Mouse (Mus musculus) adrenal gland, adult 2 months (tissue): ENCODE measurements around the gene Strn4. TPM values are rescaled to one million over a fixed set of nuclear protein-coding genes. Genes with fewer than 3 reads are reported as not detected.

Experiments
- DNase-seq: peaks from one replicate; pipeline ENCODE4 v3.0.0; 2021
- polyA plus RNA-seq: library from polyadenylated mRNA; depleted of rRNA; stranded (reverse); fragments of >200 nt; gene quantifications from 2 replicates; pipeline ENCODE4 v1.2.3, GENCODE M21; 2012; rRNA removed
- total RNA-seq, 2 experiments: library from RNA; stranded (reverse); gene quantifications; 2 replicates each; pipeline ENCODE4 v1.2.3; 2021

Strn4 gene
- total and polyA plus RNA-seq, 3 experiments = 58.9 to 138 (median 64.1) TPM

DNA sequence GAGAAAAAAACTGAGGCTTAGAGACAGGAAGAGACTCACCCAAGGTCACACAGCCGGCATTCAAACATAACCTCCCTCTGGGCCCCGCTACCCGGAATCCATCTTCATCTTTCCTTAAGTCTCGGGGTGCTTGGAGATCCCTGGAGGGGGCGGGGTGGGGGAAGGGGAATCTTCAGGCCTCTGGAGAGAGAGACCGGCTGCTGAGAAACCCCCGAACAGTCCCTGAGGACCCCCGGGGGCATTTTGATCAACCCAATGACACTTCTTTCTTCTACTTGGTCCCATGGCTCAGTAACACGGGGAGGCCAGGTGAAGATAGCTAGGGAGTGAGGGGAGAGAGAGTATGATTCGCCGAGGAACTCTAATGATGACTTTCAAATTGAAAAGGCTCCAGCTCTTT, 60.3 kb downstream of the Strn4 start:
- DNase-seq = no peak

DNA sequence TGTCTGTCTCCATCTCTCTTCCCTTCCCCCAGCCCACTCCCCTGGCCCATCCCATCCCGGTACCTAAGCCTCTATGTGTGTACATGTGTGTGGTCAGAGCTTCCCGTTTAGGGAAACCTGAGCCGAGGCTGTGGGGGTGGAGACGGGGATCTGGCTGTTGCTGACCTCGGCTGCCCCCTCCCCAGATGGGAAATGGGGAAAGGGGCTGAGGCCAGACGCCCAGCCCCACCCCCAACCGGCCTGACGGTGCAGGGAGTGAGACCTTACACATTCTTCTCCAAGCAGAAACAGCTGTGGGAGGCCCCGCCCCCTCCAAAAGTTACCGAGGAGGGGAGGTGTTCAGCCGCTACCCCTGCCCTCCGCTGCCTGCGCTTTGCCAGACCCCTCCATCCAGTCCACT, 60.9 kb downstream of the Strn4 start:
- no peak for DNase-seq

DNA sequence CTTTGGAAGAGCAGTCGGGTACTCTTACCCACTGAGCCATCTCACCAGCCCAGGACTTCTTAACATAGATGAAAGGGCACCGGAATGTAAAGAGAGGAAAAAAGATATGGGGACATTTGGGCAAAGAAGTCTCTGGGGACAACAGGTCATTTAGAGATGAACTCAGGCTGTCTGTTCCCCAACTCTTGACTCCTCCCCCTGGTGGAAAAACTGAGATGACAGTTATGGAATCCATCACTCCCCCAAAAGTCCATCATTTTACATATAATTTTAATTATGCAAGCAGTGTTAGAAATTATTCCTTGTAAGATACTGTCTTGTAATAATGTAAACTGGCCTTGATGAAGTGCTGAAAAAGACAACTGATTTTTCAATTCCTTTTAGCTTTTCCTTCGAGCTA, 62.0 kb downstream of the Strn4 start:
- DNase-seq = no peak

DNA sequence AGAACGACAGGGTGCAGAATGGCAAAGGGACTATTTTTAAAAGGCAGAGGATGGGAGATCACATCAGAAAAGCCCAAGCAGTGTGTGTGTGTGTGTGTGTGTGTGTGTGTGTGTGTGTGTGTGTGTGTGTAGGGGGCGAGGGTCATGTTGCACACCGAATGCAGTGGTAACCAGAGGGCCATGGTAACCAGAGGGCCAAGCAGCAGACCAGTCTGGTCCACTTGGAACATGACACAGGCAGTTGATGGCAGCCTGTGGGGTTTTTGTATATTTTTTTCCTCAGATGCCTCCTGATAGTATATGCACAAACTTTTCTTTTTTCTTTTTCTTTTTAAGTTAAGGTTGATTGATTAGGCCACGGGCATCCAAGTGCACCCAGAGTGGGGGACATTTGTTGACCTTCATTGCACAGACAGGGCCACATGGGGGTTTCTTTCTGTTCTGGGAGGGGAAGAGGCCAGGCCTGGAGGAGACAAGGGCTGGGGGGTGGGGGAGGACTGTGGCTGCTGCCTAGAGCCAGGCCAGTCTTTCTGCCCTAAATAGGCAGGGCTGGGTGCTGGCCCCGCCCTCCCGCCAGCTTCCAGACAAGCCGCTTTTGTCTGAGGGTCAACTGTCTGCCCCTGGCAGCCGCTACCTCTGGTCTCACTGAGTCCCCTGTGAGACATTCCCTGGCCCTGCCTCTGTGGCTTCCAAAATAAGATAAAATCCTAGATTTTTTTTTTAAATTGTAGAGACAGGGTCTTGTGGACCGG, 64.3 kb downstream of the Strn4 start:
- DNase-seq = no peak

DNA sequence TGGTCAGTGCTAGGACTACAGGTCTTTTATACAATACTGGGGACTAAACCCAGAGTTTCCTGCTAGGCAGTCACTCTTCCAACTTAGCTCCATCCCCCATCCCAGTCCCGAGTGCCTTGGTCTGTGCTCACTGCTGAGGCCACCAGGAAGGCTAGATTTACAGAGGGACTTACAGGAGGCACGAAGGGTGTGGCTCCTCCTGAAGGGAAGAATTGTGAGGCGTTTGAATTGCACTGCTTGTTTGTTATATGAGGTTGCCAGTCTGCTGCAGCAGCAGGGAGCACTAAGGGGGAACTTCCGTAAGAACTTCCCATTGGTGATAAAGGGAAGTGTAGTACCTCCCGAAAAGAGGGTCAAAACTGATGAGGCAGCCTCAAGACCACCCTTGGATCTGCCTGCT, 64.9 kb downstream of the Strn4 start:
- DNase-seq = no peak

DNA sequence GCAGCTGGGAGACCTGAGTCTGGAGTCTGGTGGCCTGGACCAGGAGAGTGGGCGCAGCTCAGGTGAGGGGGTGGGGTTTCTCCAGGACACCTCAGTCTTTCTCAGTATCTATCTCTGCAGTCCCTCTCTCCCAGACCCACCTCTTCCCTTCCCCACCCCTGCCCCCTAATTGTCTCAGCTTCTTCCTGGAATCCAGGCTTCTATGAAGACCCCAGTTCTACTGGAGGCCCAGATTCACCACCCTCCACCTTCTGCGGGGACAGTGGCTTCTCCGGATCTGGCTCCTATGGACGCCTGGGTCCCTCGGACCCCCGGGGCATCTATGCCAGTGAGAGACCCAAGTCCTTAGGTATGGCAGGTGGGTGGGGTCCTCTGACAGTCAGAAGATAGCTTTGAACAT, 67.5 kb downstream of the Strn4 start:
- no peak for DNase-seq

DNA sequence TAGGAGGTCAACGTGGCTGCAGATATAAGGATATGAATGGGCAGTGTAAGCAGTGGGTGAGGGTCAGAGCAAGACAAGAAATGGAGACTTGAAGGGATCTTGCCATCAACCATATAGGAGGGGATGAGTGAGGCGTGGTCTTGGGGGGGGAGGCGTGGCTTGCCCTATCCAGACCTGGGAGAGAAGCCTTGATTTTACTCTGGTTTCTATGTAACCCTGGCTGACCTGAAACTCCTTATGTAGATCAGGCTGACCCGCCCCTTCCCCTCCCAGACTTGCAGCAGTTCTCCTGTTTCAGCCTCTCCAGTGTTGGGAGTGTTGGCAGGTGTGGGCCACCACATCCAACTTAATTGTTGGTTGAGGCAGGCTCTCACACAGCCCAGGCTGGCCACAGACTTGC, 68.6 kb downstream of the Strn4 start:
- DNase-seq = no peak

DNA sequence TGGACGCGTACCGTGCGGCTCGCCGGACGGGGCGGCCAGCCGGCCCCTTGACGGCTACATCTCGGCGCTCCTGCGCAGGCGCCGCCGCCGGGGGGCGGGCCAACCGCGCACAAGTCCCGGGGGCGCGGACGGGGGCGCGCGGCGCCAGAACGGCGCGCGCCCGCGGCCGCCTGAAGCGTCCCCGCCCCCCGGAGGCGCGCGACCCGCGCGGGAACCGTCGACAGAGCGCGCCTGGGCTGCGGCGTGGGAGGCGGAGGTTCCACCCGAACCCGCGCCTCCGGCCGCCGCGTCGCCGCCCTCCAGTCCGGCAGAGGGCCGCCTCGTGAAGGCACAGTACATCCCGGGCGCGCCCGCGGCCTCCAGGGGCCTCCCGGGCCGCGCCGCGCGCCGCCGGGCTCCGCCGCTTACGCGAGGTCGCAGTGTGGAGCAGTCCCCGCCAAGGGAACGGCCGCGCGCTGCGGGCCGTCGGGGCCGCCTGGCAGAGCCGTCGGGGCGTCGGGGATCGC, 69.6 kb downstream of the Strn4 start:
- no peak for DNase-seq

DNA sequence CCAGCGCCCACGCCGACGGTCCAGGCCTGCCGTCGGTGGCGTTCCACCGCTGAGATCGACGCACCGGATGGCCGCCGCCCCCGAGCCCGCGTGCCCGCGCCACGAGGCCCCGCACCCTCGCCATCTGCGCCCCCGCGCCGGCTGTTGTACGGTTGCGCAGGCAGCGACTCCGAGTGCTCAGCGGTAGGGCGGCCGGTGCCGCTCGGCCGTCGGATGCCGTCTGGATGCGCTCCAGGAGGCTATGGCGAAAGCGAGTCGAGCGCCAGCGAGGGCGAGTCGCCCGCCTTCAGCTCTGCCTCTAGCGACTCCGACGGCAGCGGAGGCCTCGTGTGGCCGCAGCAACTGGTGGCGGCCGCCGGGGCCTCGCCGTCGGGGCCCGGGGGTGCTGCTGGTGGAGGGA, 70.2 kb downstream of the Strn4 start:
- DNase-seq = no peak

Other genes with a start within 250 kb of the Strn4 start
- gene Arhgap35, start 200.9 kb upstream of the Strn4 start, total RNA-seq = 10 to 100 TPM; 62.2 to 64.8 TPM
- gene Arhgap35, start 200.9 kb upstream of the Strn4 start, polyA plus RNA-seq = 21.6 and 26.2 TPM in 2 replicates
- gene Ceacam15, start 140.2 kb upstream of the Strn4 start, total RNA-seq = not detected
- gene Ceacam15, start 140.2 kb upstream of the Strn4 start, polyA plus RNA-seq = not detected in 2 replicates
- gene Ceacam9, start 94.0 kb upstream of the Strn4 start, total RNA-seq = not detected
- gene Ceacam9, start 94.0 kb upstream of the Strn4 start, polyA plus RNA-seq = not detected in 2 replicates
- gene Ap2s1, start 77.5 kb upstream of the Strn4 start, total RNA-seq = 100 to 1,000 TPM; 138 to 139 TPM
- 331 and 352 TPM in 2 replicates for gene Ap2s1, start 77.5 kb upstream of the Strn4 start, polyA plus RNA-seq
- 100 to 1,000 TPM; 144 to 291 TPM for gene Slc1a5, start 34.5 kb upstream of the Strn4 start, total RNA-seq
- 220 and 344 TPM in 2 replicates for gene Slc1a5, start 34.5 kb upstream of the Strn4 start, polyA plus RNA-seq
- gene Fkrp, start 843 bp downstream of the Strn4 start, total RNA-seq = 10 to 100 TPM; 23.9 to 29.5 TPM
- gene Fkrp, start 843 bp downstream of the Strn4 start, polyA plus RNA-seq = 46.3 and 49.6 TPM in 2 replicates
- 10 to 100 TPM; 16.0 to 18.4 TPM for gene Prkd2, start 27.0 kb downstream of the Strn4 start, total RNA-seq
- gene Prkd2, start 27.0 kb downstream of the Strn4 start, polyA plus RNA-seq = 39.2 and 47.2 TPM in 2 replicates
- gene Dact3, start 59.4 kb downstream of the Strn4 start, total RNA-seq = 1 to 10 TPM; 2.5 to 5.3 TPM
- 16.2 and 22.1 TPM in 2 replicates for gene Dact3, start 59.4 kb downstream of the Strn4 start, polyA plus RNA-seq
- gene Gng8, start 75.9 kb downstream of the Strn4 start, total RNA-seq = under 1 TPM; 0.43 to 0.69 TPM
- 1.0 and 1.7 TPM in 2 replicates for gene Gng8, start 75.9 kb downstream of the Strn4 start, polyA plus RNA-seq
- gene Ptgir, start 90.6 kb downstream of the Strn4 start, total RNA-seq = 1 to 10 TPM in 1 of 2 experiments, under 1 TPM in 1; 0.98 to 3.8 TPM
- gene Ptgir, start 90.6 kb downstream of the Strn4 start, polyA plus RNA-seq = 4.0 and 4.8 TPM in 2 replicates
- gene Calm3, start 108.2 kb downstream of the Strn4 start, total RNA-seq = 100 to 1,000 TPM; 254 to 261 TPM
- gene Calm3, start 108.2 kb downstream of the Strn4 start, polyA plus RNA-seq = 402 and 408 TPM in 2 replicates
- 10 to 100 TPM; 19.7 to 47.9 TPM for gene Pnmal2, start 128.8 kb downstream of the Strn4 start, total RNA-seq
- 9.9 and 10.9 TPM in 2 replicates for gene Pnmal2, start 128.8 kb downstream of the Strn4 start, polyA plus RNA-seq
- gene Pnmal1, start 143.8 kb downstream of the Strn4 start, total RNA-seq = 1 to 10 TPM; 2.6 to 7.2 TPM
- 0.45 and 0.57 TPM in 2 replicates for gene Pnmal1, start 143.8 kb downstream of the Strn4 start, polyA plus RNA-seq
- 1 to 10 TPM; 1.1 to 1.6 TPM for gene Gm42372, start 167.2 kb downstream of the Strn4 start, total RNA-seq
- gene Gm42372, start 167.2 kb downstream of the Strn4 start, polyA plus RNA-seq = 0.13 and 0.33 TPM in 2 replicates
- 10 to 100 TPM; 13.6 to 28.9 TPM for gene Ccdc8, start 176.8 kb downstream of the Strn4 start, total RNA-seq
- 7.3 and 7.5 TPM in 2 replicates for gene Ccdc8, start 176.8 kb downstream of the Strn4 start, polyA plus RNA-seq
- gene Ppp5c, start 212.0 kb downstream of the Strn4 start, total RNA-seq = 10 to 100 TPM; 82.2 to 86.0 TPM
- gene Ppp5c, start 212.0 kb downstream of the Strn4 start, polyA plus RNA-seq = 164 and 179 TPM in 2 replicates
- 1 to 10 TPM; 1.6 to 3.2 TPM for gene Hif3a, start 246.5 kb downstream of the Strn4 start, total RNA-seq
- 3.1 and 4.0 TPM in 2 replicates for gene Hif3a, start 246.5 kb downstream of the Strn4 start, polyA plus RNA-seq